Mouse (Mus musculus) left cerebral cortex, adult 2 months (tissue): ENCODE data around the gene Gnai1. TPM values are rescaled to one million over a fixed set of nuclear protein-coding genes. Genes with fewer than 3 reads are reported as not detected.

Source experiments
- DNase-seq, 2 experiments: peaks; one replicate each; pipeline ENCODE4 v3.0.0; 2021 to 2022; ENCODE audit warnings: low spot score in 2 of 2, mixed read lengths in 1 of 2; ENCODE audit errors: extremely low spot score in 1 of 2
- H3K27ac ChIP-seq: fragments of 200-600 bp; 2 replicates; pipeline ENCODE4 v1.8.1; 2022
- H3K4me3 ChIP-seq: fragments of 200-600 bp; 2 replicates; pipeline ENCODE4 v1.8.1; 2022
- CTCF ChIP-seq: fragments of 200-600 bp; IDR thresholded peaks from 2 replicates; pipeline ENCODE4 v1.8.1; 2022; ENCODE audit warnings: antibody characterized with exemption, mild to moderate bottlenecking, moderate library complexity
- intact Hi-C: fragments of 180-260 bp; cut with DNase I; formaldehyde crosslinking; loops from one replicate; pipeline ENCODE4 v1.15.1; 2025
- total RNA-seq, 2 experiments: library from RNA; stranded (reverse); gene quantifications; 2 replicates each; pipeline ENCODE4 v1.2.3; 2021

Gene Gnai1
- total RNA-seq, 2 experiments from 2014 or later, result 167 TPM

- TF ChIP-seq CTCF, result no peak
- no peak overlapping the region for H3K4me3 ChIP-seq
- intact Hi-C loops, result no loop called here
- H3K27ac ChIP-seq, result 0 out of 2 replicates have a peak overlapping the region, but pooled peaks have one; percentile 38
- DNase-seq, result no peak
Observed at GRCm38 (mm10) chr5:18274352-18274940, 85.7 kb downstream of the Gnai1 start.

DNA sequence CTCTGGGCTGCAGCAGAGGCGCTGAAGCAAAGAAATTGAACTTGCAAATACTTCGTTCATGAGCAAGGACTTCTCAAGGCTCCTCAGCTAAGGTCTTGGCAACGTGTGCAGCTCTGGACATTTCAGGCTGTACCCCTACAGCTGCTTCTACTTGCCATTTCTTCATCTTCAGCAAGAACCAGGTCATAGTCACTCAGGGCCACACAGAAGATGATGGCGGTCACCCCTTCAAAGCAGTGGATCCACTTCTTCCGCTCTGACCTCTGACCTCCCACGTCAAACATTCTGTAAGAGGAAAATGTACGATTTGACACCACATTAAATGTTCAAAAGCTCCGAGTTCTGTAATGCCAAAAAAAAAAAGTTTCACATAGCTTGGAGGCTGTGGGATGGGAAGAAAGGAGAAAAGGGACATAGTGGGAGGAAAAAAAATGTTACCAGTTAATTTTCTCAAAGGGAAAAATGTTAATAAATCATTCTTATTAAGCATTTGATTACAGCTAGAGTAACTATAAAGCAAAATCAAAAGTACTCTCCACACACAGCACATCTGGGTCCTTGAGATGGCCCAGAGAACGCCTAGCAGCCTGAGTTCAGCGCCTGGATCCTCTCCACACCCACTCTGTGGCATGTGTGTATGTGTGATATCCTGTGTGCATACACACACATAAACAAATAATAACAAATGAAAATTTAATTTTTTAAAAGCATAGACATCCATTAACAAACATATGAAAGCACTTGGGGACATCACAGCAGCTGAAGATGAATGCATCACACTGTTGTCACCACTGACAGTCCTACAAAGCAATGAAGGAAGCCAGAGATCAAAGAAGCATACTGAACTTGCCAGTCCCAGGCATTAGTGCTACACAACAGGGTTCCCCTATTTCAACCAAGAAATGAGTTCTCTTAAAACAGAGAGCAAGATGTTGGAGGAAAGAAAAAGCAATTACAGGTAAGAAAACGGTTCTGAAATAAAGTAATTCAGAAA lies 86.6 kb downstream of the Gnai1 start:
- no peak for TF ChIP-seq CTCF
- intact Hi-C loops, result no loop called here
- no peak for DNase-seq
- no peak overlapping the region for H3K27ac ChIP-seq
- H3K4me3 ChIP-seq, result no peak overlapping the region

DNA sequence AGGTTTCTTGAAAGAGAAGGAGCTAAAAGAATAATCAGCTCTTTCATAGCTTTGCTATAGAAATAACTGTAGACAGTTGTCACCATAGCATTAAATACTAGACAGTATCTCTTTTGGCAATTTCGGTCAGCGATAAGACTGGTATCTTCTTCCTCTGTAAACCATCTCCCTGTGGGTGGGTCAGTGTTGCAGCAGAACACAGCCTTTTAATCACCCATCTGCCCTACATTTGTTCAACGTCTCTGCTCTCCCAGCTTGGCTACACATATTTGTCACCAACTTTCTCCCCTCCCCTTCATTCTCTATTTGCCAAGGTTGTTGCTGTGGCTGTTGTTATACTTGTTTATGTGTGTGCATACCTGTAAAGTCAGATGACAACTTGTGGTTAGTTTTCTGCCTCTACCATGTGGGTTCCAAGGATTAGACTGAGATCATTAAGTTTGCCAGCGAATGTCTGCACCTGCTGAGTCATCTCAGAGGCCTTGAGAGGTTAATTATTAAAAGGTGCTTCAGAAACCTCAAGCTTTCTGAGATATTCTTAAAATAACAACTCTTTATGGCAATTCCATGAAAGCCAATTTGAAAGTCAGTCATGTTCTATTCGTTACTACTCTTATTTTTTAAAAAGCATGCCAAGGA lies 109.7 kb downstream of the Gnai1 start:
- DNase-seq, result no peak
- intact Hi-C loops, result no loop called here
- TF ChIP-seq CTCF, result no peak
- no peak overlapping the region for H3K4me3 ChIP-seq
- no peak overlapping the region for H3K27ac ChIP-seq

- intact Hi-C loops, result no loop called here
- no peak for DNase-seq
- TF ChIP-seq CTCF, result no peak
- Histone ChIP-seq H3K4me3 (no peak overlapping the region), H3K27ac (no peak overlapping the region)
Observed at GRCm38 (mm10) chr5:18249132-18249531, 111.0 kb downstream of the Gnai1 start.

GRCm38 (mm10) chr5:18229396-18229795 lies 130.8 kb downstream of the Gnai1 start:
- DNase-seq, result no peak
- TF ChIP-seq CTCF, result no peak
- intact Hi-C loops, result loop anchor here (1.0 to 5.0 kb wide), 3 partner anchors 42 to 192 kb away; no protein-coding TSS in a partner anchor

DNA sequence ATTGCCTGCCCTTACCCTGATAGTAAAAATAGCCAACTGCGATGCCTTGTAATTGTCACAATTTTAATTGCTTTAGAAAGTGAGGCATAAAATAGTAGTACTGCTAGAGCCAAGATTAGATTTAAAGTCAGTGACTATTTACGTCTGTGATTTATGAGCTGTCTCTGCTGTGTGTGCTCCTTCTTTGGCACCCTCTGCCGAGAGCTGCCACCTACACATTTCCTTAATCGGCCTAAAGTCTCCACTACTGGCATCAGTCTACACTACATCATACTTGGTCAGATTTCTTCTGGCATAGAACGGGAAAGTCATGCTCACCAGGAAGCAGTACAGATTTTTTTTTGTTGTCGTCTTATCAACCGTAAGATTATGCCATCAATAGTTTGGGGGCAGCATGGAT lies 131.3 kb downstream of the Gnai1 start:
- DNase-seq, result peak; percentile 14
- intact Hi-C loops, result loop anchor here (1.0 to 5.0 kb wide), 3 partner anchors 42 to 192 kb away; no protein-coding TSS in a partner anchor
- H3K27ac ChIP-seq, result no peak overlapping the region
- no peak for TF ChIP-seq CTCF
- H3K4me3 ChIP-seq, result no peak overlapping the region

More at GRCm38 (mm10) chr5:18229396-18229795, 130.8 kb downstream of the Gnai1 start:
- Histone ChIP-seq H3K4me3 (no peak overlapping the region), H3K27ac (0 out of 2 replicates have a peak overlapping the region, but pooled peaks have one; percentile 24)

DNA sequence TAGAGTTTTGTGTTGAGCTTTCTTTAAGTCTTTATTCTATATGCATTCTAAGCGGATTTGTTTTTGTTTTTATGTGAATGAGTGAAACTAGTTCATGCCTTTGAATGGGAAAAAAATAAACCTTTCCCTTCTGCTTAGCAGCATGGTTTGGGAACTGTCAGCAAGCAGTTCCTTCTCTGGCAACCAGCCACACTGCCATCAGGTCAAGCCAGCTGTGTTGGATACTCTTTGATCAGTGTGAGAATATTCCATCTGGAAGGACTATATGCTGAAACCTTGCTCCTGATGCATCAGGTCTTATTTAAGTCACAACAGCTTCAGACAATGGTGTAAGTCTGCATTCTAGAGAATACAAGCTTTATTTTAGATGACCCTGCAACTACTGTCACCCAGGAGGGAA lies 139.3 kb downstream of the Gnai1 start:
- Histone ChIP-seq H3K4me3 (no peak overlapping the region), H3K27ac (no peak overlapping the region)
- intact Hi-C loops, result no loop called here
- no peak for TF ChIP-seq CTCF
- DNase-seq, result no peak

GRCm38 (mm10) chr5:18218292-18218691 lies 141.9 kb downstream of the Gnai1 start:
- Histone ChIP-seq H3K27ac (no peak overlapping the region), H3K4me3 (no peak overlapping the region)
- DNase-seq, result no peak
- TF ChIP-seq CTCF, result no peak
- intact Hi-C loops, result no loop called here

- no peak for TF ChIP-seq CTCF
- H3K4me3 ChIP-seq, result no peak overlapping the region
- no peak for DNase-seq
- intact Hi-C loops, result no loop called here
- no peak overlapping the region for H3K27ac ChIP-seq
Observed at GRCm38 (mm10) chr5:18217856-18218255, 142.3 kb downstream of the Gnai1 start.
